ENCODE assay signal across 29 mouse cellular contexts in genomic region chr9:115349106-115349505, GRCm38 (mm10). TPM values are rescaled to one million over a fixed set of nuclear protein-coding genes. Genes with fewer than 3 reads are reported as not detected.
DNase-seq lines count a peak whose midpoint lies in the region; ATAC-seq lines count a peak whose summit lies in the region.
"Had no signal": no experiment of that assay in that cellular context is flagged by ENCODE, and none has a peak within 500 bp of the region (broad histone marks: within the 10 kb centered on the region; RNA-seq: fewer than 3 reads in every experiment).

No protein-coding gene starts in this region.

- H3K36me3 ChIP-seq in heart, embryonic 12.5 days = no peaks in the 10 kb centered on the region
- no peaks in the 10 kb centered on the region for H3K36me3 ChIP-seq in heart, embryonic 15.5 days
- H3K36me3 ChIP-seq in limb, embryonic 11.5 days (ENCODE audit: control insufficient read depth, insufficient read depth, low read length) = no peaks in the 10 kb centered on the region
- H3K36me3 ChIP-seq in limb, embryonic 10.5 days = no peaks in the 10 kb centered on the region
- H3K36me3 ChIP-seq: embryonic facial prominence, embryonic 10.5 days; embryonic facial prominence, embryonic 13.5 days; forebrain, embryonic 12.5 days; forebrain, embryonic 15.5 days had no signal

- no peaks in the 10 kb centered on the region for H3K9me3 ChIP-seq in heart, embryonic 12.5 days (replicated peaks)
- H3K9me3 ChIP-seq in heart, embryonic 15.5 days (replicated peaks) = no peaks in the 10 kb centered on the region
- H3K9me3 ChIP-seq in limb, embryonic 11.5 days (ENCODE audit: control insufficient read depth, low read length) = no peaks in the 10 kb centered on the region
- no peaks in the 10 kb centered on the region for H3K9me3 ChIP-seq in limb, embryonic 10.5 days (replicated peaks)
- H3K9me3 ChIP-seq: embryonic facial prominence, embryonic 10.5 days; embryonic facial prominence, embryonic 13.5 days; forebrain, embryonic 12.5 days; forebrain, embryonic 15.5 days had no signal

- H3K4me3 ChIP-seq in heart, embryonic 12.5 days = no peak overlapping the region
- H3K4me3 ChIP-seq in heart, embryonic 15.5 days = no peak overlapping the region
- H3K4me3 ChIP-seq in limb, embryonic 11.5 days (ENCODE audit: low read depth, low read length) = no peak overlapping the region
- no peak overlapping the region for H3K4me3 ChIP-seq in limb, embryonic 10.5 days
- H3K4me3 ChIP-seq: embryonic facial prominence, embryonic 10.5 days; embryonic facial prominence, embryonic 13.5 days; erythroblast, embryonic 14.5 days; forebrain, embryonic 12.5 days; forebrain, embryonic 15.5 days had no signal

- 23% methylated on average over 1 of the region's 1 CpGs for WGBS in heart, embryonic 12.5 days
- WGBS in heart, embryonic 15.5 days = 26% methylated on average over 1 of the region's 1 CpGs
- WGBS in limb, embryonic 11.5 days = 28% methylated on average over 1 of the region's 1 CpGs
- 18% methylated on average over 1 of the region's 1 CpGs for WGBS in limb, embryonic 10.5 days

- peaks cover 33% of the 10 kb centered on the region for H3K4me1 ChIP-seq in heart, embryonic 12.5 days (replicated peaks)
- H3K4me1 ChIP-seq in heart, embryonic 15.5 days (replicated peaks) = peaks cover 19% of the 10 kb centered on the region
- no peaks in the 10 kb centered on the region for H3K4me1 ChIP-seq in limb, embryonic 11.5 days (ENCODE audit: control insufficient read depth, insufficient read depth, low read length)
- peaks cover 11% of the 10 kb centered on the region for H3K4me1 ChIP-seq in limb, embryonic 10.5 days
- H3K4me1 ChIP-seq: forebrain, embryonic 12.5 days had no signal

- DNase-seq in heart, adult 11 months = peak; percentile 63
- no peak for DNase-seq in heart, adult 18-20 months
- DNase-seq in heart, postnatal 25 days (ENCODE audit: low spot score) = no peak
- DNase-seq in heart, postnatal 36 days = no peak
- peak; percentile 41 for DNase-seq in limb, embryonic 11.5 days (ENCODE audit: low spot score)
- DNase-seq in limb, embryonic 10.5 days (ENCODE audit: low spot score) = no peak
- DNase-seq: adrenal gland, adult 8-10 months; adrenal gland, postnatal 25 days; cerebellum, adult 11-12 months; cerebellum, adult 8-10 months; cerebellum, postnatal 10 days; cerebellum, postnatal 36 days; embryo, embryonic 11 days; gastrocnemius, postnatal 10 days; gastrocnemius, postnatal 36 days; kidney, adult 18-20 months; kidney, adult 9 months had no signal

- H3K27ac ChIP-seq in heart, embryonic 12.5 days (ENCODE audit: poor library complexity, severe bottlenecking) = peak overlapping the region; percentile 77
- H3K27ac ChIP-seq in heart, embryonic 15.5 days = 0 out of 2 replicates have a peak overlapping the region, but pooled peaks have one; percentile 43
- H3K27ac ChIP-seq in limb, embryonic 11.5 days (replicated peaks; ENCODE audit: low read depth, low read length) = no peak overlapping the region
- H3K27ac ChIP-seq in limb, embryonic 10.5 days = no peak overlapping the region
- H3K27ac ChIP-seq: embryonic facial prominence, embryonic 10.5 days; embryonic facial prominence, embryonic 13.5 days; forebrain, embryonic 12.5 days; forebrain, embryonic 15.5 days; hindbrain, embryonic 14.5 days; hindbrain, postnatal 0 days had no signal

- H3K4me2 ChIP-seq in heart, embryonic 12.5 days = no peak overlapping the region
- no peak overlapping the region for H3K4me2 ChIP-seq in heart, embryonic 15.5 days
- no peak overlapping the region for H3K4me2 ChIP-seq in limb, embryonic 11.5 days (ENCODE audit: low read depth, severe bottlenecking)
- H3K4me2 ChIP-seq: embryonic facial prominence, embryonic 13.5 days; forebrain, embryonic 12.5 days; forebrain, embryonic 15.5 days; hindbrain, embryonic 14.5 days had no signal

- H3K27me3 ChIP-seq in heart, embryonic 12.5 days (replicated peaks) = no peaks in the 10 kb centered on the region
- H3K27me3 ChIP-seq in heart, embryonic 15.5 days = no peaks in the 10 kb centered on the region; the same call in 1 of the 2 replicates
- H3K27me3 ChIP-seq in limb, embryonic 11.5 days (ENCODE audit: control insufficient read depth, insufficient read depth, low read length) = no peaks in the 10 kb centered on the region
- no peaks in the 10 kb centered on the region for H3K27me3 ChIP-seq in limb, embryonic 10.5 days (ENCODE audit: low read depth, poor library complexity, severe bottlenecking)
- H3K27me3 ChIP-seq: embryonic facial prominence, embryonic 13.5 days; forebrain, embryonic 12.5 days; forebrain, embryonic 15.5 days had no signal

- intact Hi-C loops in heart, postnatal 25 days (cut with DNase I) = no loop called here
- intact Hi-C loops in heart, postnatal 36 days (cut with DNase I) = no loop called here

- no peak overlapping the region for H3K9ac ChIP-seq in heart, embryonic 12.5 days
- H3K9ac ChIP-seq in heart, embryonic 15.5 days = no peak overlapping the region
- no peak overlapping the region for H3K9ac ChIP-seq in limb, embryonic 11.5 days (ENCODE audit: low read length)
- H3K9ac ChIP-seq: embryonic facial prominence, embryonic 13.5 days; forebrain, embryonic 12.5 days; forebrain, embryonic 15.5 days; hindbrain, embryonic 14.5 days had no signal

- ATAC-seq in heart, embryonic 12.5 days (ENCODE audit: insufficient number of reproducible peaks, low FRiP score) = peak; percentile 63
- ATAC-seq in heart, embryonic 15.5 days (replicated peaks; ENCODE audit: insufficient number of reproducible peaks, insufficient read depth, low FRiP score, low read depth) = peak; percentile 45; the same call in 1 of the 2 replicates
- ATAC-seq in limb, embryonic 11.5 days (ENCODE audit: insufficient number of reproducible peaks, low FRiP score, low TSS enrichment, low read depth) = no peak
- ATAC-seq: activated CD4-positive, CD25-positive, alpha-beta regulatory T cell, adult 4 months; forebrain, embryonic 15.5 days; hindbrain, postnatal 0 days; inflammation-experienced regulatory T-cells, adult 6 months; intestine, embryonic 16.5 days had no signal

RNA-seq across cellular contexts. Expression of gene Stt3b, which starts 38.9 kb away (rescaled TPM):
- 10 to 100 TPM; 58.5 TPM for total RNA-seq in heart, adult 18-20 months (2021)
- 121 and 122 TPM in 2 replicates for polyA plus RNA-seq in heart, embryonic 12.5 days (2016; fragmentation: Nextera tagmentation; extraction: Ambion mirVana)
- total RNA-seq in heart, postnatal 25 days (2021) = 10 to 100 TPM; 56.0 to 58.2 TPM
- 64.0 and 76.2 TPM in 2 replicates for polyA plus RNA-seq in heart, embryonic 15.5 days (2015; fragmentation: Nextera tagmentation; extraction: Ambion mirVana)
- 10 to 100 TPM; 55.3 to 57.4 TPM for total RNA-seq in heart, postnatal 36 days (2021)
- 109 and 112 TPM in 2 replicates for polyA plus RNA-seq in limb, embryonic 11.5 days (2014; fragmentation: Nextera tagmentation; extraction: Ambion mirVana)
- polyA plus RNA-seq in limb, embryonic 10.5 days (2016; fragmentation: Nextera tagmentation; extraction: Ambion mirVana) = 102 and 105 TPM in 2 replicates

Comparison
In these comparisons a context has a peak if more than half of its experiments do, and no peak if none do; other contexts are left out.
1. DNase-seq: peak in heart, adult 11 months (single experiment) and limb, embryonic 11.5 days (single experiment); none in heart, adult 18-20 months (0 of 2), heart, postnatal 25 days (single experiment), heart, postnatal 36 days (0 of 2) and limb, embryonic 10.5 days (single experiment).
2. H3K27ac ChIP-seq: peak in heart, embryonic 12.5 days (single experiment) and heart, embryonic 15.5 days (single experiment); none in limb, embryonic 11.5 days (single experiment) and limb, embryonic 10.5 days (single experiment).